ENCODE assay signal across 10 mouse cellular contexts in the genomic region with DNA sequence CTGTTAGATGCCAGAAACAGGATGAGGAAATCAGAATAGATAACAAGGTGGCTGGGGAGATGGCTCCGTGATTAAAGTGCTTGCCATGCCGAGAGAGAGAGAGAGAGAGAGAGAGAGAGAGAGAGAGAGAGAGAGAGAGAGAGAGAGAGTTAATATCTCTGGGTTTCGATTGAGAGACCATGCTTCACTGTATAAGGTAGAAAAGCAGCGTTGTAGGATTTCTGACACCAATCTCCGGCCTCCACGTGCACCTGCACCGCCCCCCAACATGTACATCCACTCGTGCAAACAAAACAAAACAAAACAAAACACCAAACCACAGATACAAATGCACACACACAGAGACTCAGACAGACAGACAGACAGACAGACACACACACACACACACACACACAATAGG. TPM values are rescaled to one million over a fixed set of nuclear protein-coding genes. Genes with fewer than 3 reads are reported as not detected.
DNase-seq lines count a peak whose midpoint lies in the region; ATAC-seq and TF ChIP-seq lines count a peak whose summit lies in the region.
"Had no signal": no experiment of that assay in that cellular context is flagged by ENCODE, and none has a peak within 500 bp of the region (broad histone marks: within the 10 kb centered on the region; RNA-seq: fewer than 3 reads in every experiment).

No protein-coding gene starts in this region.

- WGBS in embryonic facial prominence, embryonic 12.5 days: 68% methylated on average over 8 of the region's 8 CpGs
- 65% methylated on average over 8 of the region's 8 CpGs for WGBS in embryonic facial prominence, embryonic 10.5 days
- 69% methylated on average over 8 of the region's 8 CpGs for WGBS in hindbrain, embryonic 10.5 days
- 70% methylated on average over 8 of the region's 8 CpGs for WGBS in hindbrain, embryonic 11.5 days
- WGBS in midbrain, postnatal 0 days: 60% methylated on average over 8 of the region's 8 CpGs
- WGBS in midbrain, embryonic 16.5 days: 58% methylated on average over 8 of the region's 8 CpGs

- no peaks in the 10 kb centered on the region for H3K36me3 ChIP-seq in embryonic facial prominence, embryonic 12.5 days
- peaks cover 4% of the 10 kb centered on the region; the same call in 1 of the 2 replicates for H3K36me3 ChIP-seq in embryonic facial prominence, embryonic 10.5 days (replicated peaks)
- peaks cover 8% of the 10 kb centered on the region for H3K36me3 ChIP-seq in hindbrain, embryonic 10.5 days
- no peaks in the 10 kb centered on the region for H3K36me3 ChIP-seq in hindbrain, embryonic 11.5 days (ENCODE audit: control insufficient read depth, insufficient read depth, low read length)
- no peaks in the 10 kb centered on the region for H3K36me3 ChIP-seq in midbrain, postnatal 0 days (ENCODE audit: insufficient read depth, low read length)
- H3K36me3 ChIP-seq in midbrain, embryonic 16.5 days (ENCODE audit: control insufficient read depth, insufficient read depth, low read length): no peaks in the 10 kb centered on the region

- H3K4me1 ChIP-seq in embryonic facial prominence, embryonic 12.5 days: peaks cover 5% of the 10 kb centered on the region; the same call in 1 of the 2 replicates
- H3K4me1 ChIP-seq in embryonic facial prominence, embryonic 10.5 days: peaks cover 12% of the 10 kb centered on the region
- H3K4me1 ChIP-seq in hindbrain, embryonic 10.5 days (replicated peaks): peaks cover 21% of the 10 kb centered on the region
- H3K4me1 ChIP-seq in hindbrain, embryonic 11.5 days (replicated peaks; ENCODE audit: control insufficient read depth, insufficient read depth, low read length): no peaks in the 10 kb centered on the region
- H3K4me1 ChIP-seq in midbrain, postnatal 0 days (ENCODE audit: insufficient read depth, low read length): peaks cover 6% of the 10 kb centered on the region; the same call in 1 of the 2 replicates
- peaks cover 13% of the 10 kb centered on the region for H3K4me1 ChIP-seq in midbrain, embryonic 16.5 days (ENCODE audit: control insufficient read depth, insufficient read depth, low read length)

- no peaks in the 10 kb centered on the region for H3K9me3 ChIP-seq in embryonic facial prominence, embryonic 12.5 days
- H3K9me3 ChIP-seq in embryonic facial prominence, embryonic 10.5 days: no peaks in the 10 kb centered on the region
- H3K9me3 ChIP-seq in hindbrain, embryonic 10.5 days: no peaks in the 10 kb centered on the region
- no peaks in the 10 kb centered on the region for H3K9me3 ChIP-seq in hindbrain, embryonic 11.5 days (ENCODE audit: control insufficient read depth, low read length)
- no peaks in the 10 kb centered on the region for H3K9me3 ChIP-seq in midbrain, postnatal 0 days (ENCODE audit: low read length)
- H3K9me3 ChIP-seq in midbrain, embryonic 16.5 days (replicated peaks; ENCODE audit: control insufficient read depth, low read length, poor library complexity, severe bottlenecking): no peaks in the 10 kb centered on the region
- H3K9me3 ChIP-seq: megakaryocyte, embryonic 14.5 days had no signal

- DNase-seq in embryonic facial prominence, embryonic 10.5 days (ENCODE audit: low spot score): no peak
- no peak for DNase-seq in hindbrain, embryonic 10.5 days (ENCODE audit: low spot score)
- DNase-seq in hindbrain, embryonic 11.5 days (ENCODE audit: low spot score): no peak
- DNase-seq in midbrain, postnatal 0 days (ENCODE audit: low spot score): no peak
- DNase-seq in retina, embryonic 14.5 days (ENCODE audit: low spot score): no peak
- DNase-seq in ovary, postnatal 14 days (ENCODE audit: low spot score): no peak
- DNase-seq: gastrocnemius, postnatal 10 days had no signal

- H3K4me2 ChIP-seq in embryonic facial prominence, embryonic 12.5 days (replicated peaks): peak overlapping the region; percentile 51; the same call in 1 of the 2 replicates
- H3K4me2 ChIP-seq in hindbrain, embryonic 11.5 days (replicated peaks; ENCODE audit: low read depth, low read length): no peak overlapping the region
- H3K4me2 ChIP-seq in midbrain, postnatal 0 days (ENCODE audit: low read depth, low read length, poor library complexity, severe bottlenecking): 0 out of 2 replicates have a peak overlapping the region, but pooled peaks have one; percentile 46
- H3K4me2 ChIP-seq in midbrain, embryonic 16.5 days (ENCODE audit: low read length): no peak overlapping the region

- H3K27me3 ChIP-seq in embryonic facial prominence, embryonic 12.5 days: peaks cover 4% of the 10 kb centered on the region; the same call in 1 of the 2 replicates
- no peaks in the 10 kb centered on the region for H3K27me3 ChIP-seq in embryonic facial prominence, embryonic 10.5 days (replicated peaks; ENCODE audit: low read depth, poor library complexity, severe bottlenecking)
- no peaks in the 10 kb centered on the region for H3K27me3 ChIP-seq in hindbrain, embryonic 10.5 days (ENCODE audit: insufficient read depth, poor library complexity, severe bottlenecking)
- H3K27me3 ChIP-seq in hindbrain, embryonic 11.5 days (ENCODE audit: control insufficient read depth, insufficient read depth, low read length): no peaks in the 10 kb centered on the region
- no peaks in the 10 kb centered on the region for H3K27me3 ChIP-seq in midbrain, postnatal 0 days (ENCODE audit: insufficient read depth, low read length)
- no peaks in the 10 kb centered on the region; the same call in 1 of the 2 replicates for H3K27me3 ChIP-seq in midbrain, embryonic 16.5 days (ENCODE audit: control insufficient read depth, insufficient read depth, low read depth, low read length)
- H3K27me3 ChIP-seq: megakaryocyte, embryonic 14.5 days had no signal

- no peak overlapping the region for H3K27ac ChIP-seq in embryonic facial prominence, embryonic 12.5 days
- no peak overlapping the region for H3K27ac ChIP-seq in embryonic facial prominence, embryonic 10.5 days (replicated peaks)
- no peak overlapping the region for H3K27ac ChIP-seq in hindbrain, embryonic 10.5 days
- H3K27ac ChIP-seq in hindbrain, embryonic 11.5 days (ENCODE audit: low read depth, low read length): no peak overlapping the region
- no peak overlapping the region for H3K27ac ChIP-seq in midbrain, postnatal 0 days (ENCODE audit: low read depth, low read length)
- H3K27ac ChIP-seq in midbrain, embryonic 16.5 days (ENCODE audit: low read length): no peak overlapping the region

- TF ChIP-seq CTCF in midbrain, postnatal 0 days (IDR thresholded peaks at IDR 0.05): no peak

- H3K4me3 ChIP-seq in embryonic facial prominence, embryonic 12.5 days: no peak overlapping the region
- no peak overlapping the region for H3K4me3 ChIP-seq in embryonic facial prominence, embryonic 10.5 days
- peak overlapping the region; percentile 86; the same call in 1 of the 2 replicates for H3K4me3 ChIP-seq in hindbrain, embryonic 10.5 days
- no peak overlapping the region for H3K4me3 ChIP-seq in hindbrain, embryonic 11.5 days (ENCODE audit: low read depth, low read length)
- H3K4me3 ChIP-seq in midbrain, postnatal 0 days (ENCODE audit: low read depth, low read length): no peak overlapping the region
- H3K4me3 ChIP-seq in midbrain, embryonic 16.5 days (ENCODE audit: low read depth, low read length): no peak overlapping the region

- ATAC-seq in embryonic facial prominence, embryonic 12.5 days (ENCODE audit: insufficient number of reproducible peaks, insufficient read depth, low FRiP score, low TSS enrichment): no peak
- ATAC-seq in hindbrain, embryonic 11.5 days (ENCODE audit: low FRiP score): no peak
- no peak for ATAC-seq in midbrain, postnatal 0 days (ENCODE audit: low FRiP score)
- ATAC-seq in midbrain, embryonic 16.5 days: no peak

- H3K9ac ChIP-seq in embryonic facial prominence, embryonic 12.5 days: no peak overlapping the region
- H3K9ac ChIP-seq in hindbrain, embryonic 11.5 days (ENCODE audit: low read depth, low read length): no peak overlapping the region
- no peak overlapping the region for H3K9ac ChIP-seq in midbrain, postnatal 0 days (replicated peaks; ENCODE audit: low read length, poor library complexity, severe bottlenecking)
- H3K9ac ChIP-seq in midbrain, embryonic 16.5 days (ENCODE audit: low read depth, low read length): no peak overlapping the region

RNA-seq across cellular contexts. Expression of gene Kbtbd8, which starts 0.5 kb away (rescaled TPM):
- polyA plus RNA-seq in embryonic facial prominence, embryonic 12.5 days (2016; fragmentation: Nextera tagmentation; extraction: Ambion mirVana): 3.9 and 4.6 TPM in 2 replicates
- 7.1 and 9.7 TPM in 2 replicates for polyA plus RNA-seq in embryonic facial prominence, embryonic 10.5 days (2016; fragmentation: Nextera tagmentation; extraction: Ambion mirVana)
- polyA plus RNA-seq in hindbrain, embryonic 10.5 days (2016; fragmentation: Nextera tagmentation; extraction: Ambion mirVana): 4.5 and 7.7 TPM in 2 replicates
- polyA plus RNA-seq in hindbrain, embryonic 11.5 days (2014; fragmentation: Nextera tagmentation; extraction: Ambion mirVana): 8.1 and 9.0 TPM in 2 replicates
- total RNA-seq in midbrain, postnatal 0 days (2014; rRNA removed): 3.7 and 6.0 TPM in 2 replicates
- polyA plus RNA-seq in midbrain, postnatal 0 days (2015; fragmentation: Nextera tagmentation; extraction: Ambion mirVana): 1.0 and 1.5 TPM in 2 replicates
- polyA plus RNA-seq in midbrain, embryonic 16.5 days (2015; fragmentation: Nextera tagmentation; extraction: Ambion mirVana): 4.7 and 5.1 TPM in 2 replicates

Comparison
In these comparisons a context has a peak if more than half of its experiments do, and no peak if none do; other contexts are left out.
1. H3K4me2 ChIP-seq: peak in embryonic facial prominence, embryonic 12.5 days (single experiment) and midbrain, postnatal 0 days (single experiment); none in hindbrain, embryonic 11.5 days (single experiment) and midbrain, embryonic 16.5 days (single experiment).